Mouse (Mus musculus): ENCODE measurements around the gene Gys1. TPM values are rescaled to one million over a fixed set of nuclear protein-coding genes. Genes with fewer than 3 reads are reported as not detected.

Gene Gys1
- polyA plus RNA-seq, 1 experiment: 9.5 TPM

- WGBS: 19% methylated on average over 37 of the region's 37 CpGs
- Histone ChIP-seq H3K4me3 (ENCODE audit: low read depth, low read length) (no peak overlapping the region), H3K27me3 (ENCODE audit: control insufficient read depth, insufficient read depth, low read length) (peaks cover 66% of the 10 kb centered on the region), H3K27ac (ENCODE audit: insufficient read depth, low read depth, low read length) (no peak overlapping the region), H3K4me1 (ENCODE audit: control insufficient read depth, insufficient read depth, insufficient read length, low read length) (peaks cover 9% of the 10 kb centered on the region), H3K36me3 (ENCODE audit: control insufficient read depth, insufficient read depth, low read length) (peaks cover 1% of the 10 kb centered on the region; the same call in 1 of the 2 replicates)
- TF ChIP-seq CTCF (IDR thresholded peaks at IDR 0.05; ENCODE audit: extremely low read depth, insufficient read length, insufficient replicate concordance, low read depth, low read length) (no peak), POLR2A (IDR thresholded peaks at IDR 0.05; ENCODE audit: low read depth, low read length) (no peak)
Measured at GRCm38 (mm10) chr7:45415636-45416035, 19.0 kb upstream of the Gys1 start.

GRCm38 (mm10) chr7:45417962-45418492, 16.6 kb upstream of the Gys1 start:
- Histone ChIP-seq H3K4me1 (ENCODE audit: control insufficient read depth, insufficient read depth, insufficient read length, low read length) (peaks cover 9% of the 10 kb centered on the region), H3K4me3 (ENCODE audit: low read depth, low read length) (no peak overlapping the region), H3K27me3 (ENCODE audit: control insufficient read depth, insufficient read depth, low read length) (peaks cover 55% of the 10 kb centered on the region), H3K36me3 (ENCODE audit: control insufficient read depth, insufficient read depth, low read length) (peaks cover 21% of the 10 kb centered on the region), H3K27ac (ENCODE audit: insufficient read depth, low read depth, low read length) (no peak overlapping the region)
- TF ChIP-seq POLR2A (IDR thresholded peaks at IDR 0.05; ENCODE audit: low read depth, low read length) (no peak), CTCF (IDR thresholded peaks at IDR 0.05; ENCODE audit: extremely low read depth, insufficient read length, insufficient replicate concordance, low read depth, low read length) (no peak)
- WGBS: 12% methylated on average over 13 of the region's 13 CpGs

DNA sequence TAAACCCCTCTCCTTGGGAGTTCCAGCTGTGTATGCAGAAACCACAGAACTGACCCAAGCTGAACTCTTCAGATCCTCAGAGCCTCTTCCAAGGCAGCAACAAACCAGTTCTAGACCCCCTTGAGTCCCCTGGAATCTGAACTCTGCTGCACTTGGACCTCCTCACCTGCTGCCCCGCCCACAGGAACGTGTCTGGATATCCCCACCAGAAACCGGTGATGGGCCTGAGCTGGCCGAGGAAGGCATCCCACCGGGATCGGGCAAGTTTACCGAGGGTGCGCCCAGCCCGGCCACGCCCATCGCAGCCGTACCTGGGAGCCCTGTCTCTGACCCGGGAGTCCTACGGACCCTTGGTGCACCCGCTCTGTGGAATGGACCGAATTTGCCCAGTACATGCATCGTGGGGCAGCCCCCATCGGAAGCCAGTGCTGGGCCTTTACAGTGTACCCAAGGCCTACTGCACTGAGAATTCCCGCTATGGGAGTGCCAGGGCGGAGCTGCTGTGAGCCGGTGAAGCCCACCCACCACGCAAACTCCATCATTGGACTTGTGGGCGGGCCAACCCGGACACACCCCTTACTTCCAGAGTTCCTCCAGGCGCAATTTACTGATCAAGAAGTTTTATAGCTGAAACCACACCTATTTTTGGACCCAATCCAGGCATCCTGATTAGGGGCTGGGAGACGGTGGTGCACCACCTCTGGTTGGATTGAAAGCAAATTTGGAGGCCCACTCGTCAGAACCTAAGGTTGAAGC, 14.6 kb upstream of the Gys1 start:
- Histone ChIP-seq H3K4me3 (ENCODE audit: low read depth, low read length) (no peak overlapping the region), H3K36me3 (ENCODE audit: control insufficient read depth, insufficient read depth, low read length) (peaks cover 39% of the 10 kb centered on the region), H3K27me3 (ENCODE audit: control insufficient read depth, insufficient read depth, low read length) (peaks cover 35% of the 10 kb centered on the region), H3K4me1 (ENCODE audit: control insufficient read depth, insufficient read depth, insufficient read length, low read length) (peaks cover 3% of the 10 kb centered on the region), H3K27ac (ENCODE audit: insufficient read depth, low read depth, low read length) (no peak overlapping the region)
- TF ChIP-seq POLR2A (IDR thresholded peaks at IDR 0.05; ENCODE audit: low read depth, low read length) (no peak), CTCF (IDR thresholded peaks at IDR 0.05; ENCODE audit: extremely low read depth, insufficient read length, insufficient replicate concordance, low read depth, low read length) (no peak)
- WGBS: 14% methylated on average over 27 of the region's 27 CpGs

DNA sequence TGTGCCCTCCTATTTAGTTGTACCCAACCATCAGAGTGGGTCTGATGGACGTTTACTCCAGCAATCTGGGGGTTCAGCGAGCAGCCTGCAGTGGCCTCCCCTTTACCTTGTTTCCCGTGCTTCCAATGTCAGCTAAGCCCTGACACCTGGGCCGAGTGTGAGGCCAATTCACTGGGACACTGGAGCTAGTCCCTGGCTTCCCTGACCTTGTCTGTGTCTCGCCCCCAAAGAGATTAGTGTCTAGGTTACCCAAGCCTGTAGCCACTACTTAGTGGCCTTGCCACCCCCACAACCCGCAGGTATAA, 14.1 kb upstream of the Gys1 start, which contains the start of gene Lhb:
Lhb (plus strand) TSS at position 206 of the 305 bp plus-strand sequence.
- peaks cover 3% of the 10 kb centered on the region for H3K4me1 ChIP-seq (ENCODE audit: control insufficient read depth, insufficient read depth, insufficient read length, low read length)
- 46% methylated on average over 6 of the region's 6 CpGs for WGBS
- TF ChIP-seq CTCF (IDR thresholded peaks at IDR 0.05; ENCODE audit: extremely low read depth, insufficient read length, insufficient replicate concordance, low read depth, low read length) (no peak), POLR2A (IDR thresholded peaks at IDR 0.05; ENCODE audit: low read depth, low read length) (no peak)
- H3K27me3 ChIP-seq (ENCODE audit: control insufficient read depth, insufficient read depth, low read length): peaks cover 30% of the 10 kb centered on the region
- H3K27ac ChIP-seq (ENCODE audit: insufficient read depth, low read depth, low read length): no peak within 1 kb of the TSS
- H3K4me3 ChIP-seq (ENCODE audit: low read depth, low read length): no peak within 1 kb of the TSS
- H3K36me3 ChIP-seq (ENCODE audit: control insufficient read depth, insufficient read depth, low read length): peaks cover 39% of the 10 kb centered on the region

DNA sequence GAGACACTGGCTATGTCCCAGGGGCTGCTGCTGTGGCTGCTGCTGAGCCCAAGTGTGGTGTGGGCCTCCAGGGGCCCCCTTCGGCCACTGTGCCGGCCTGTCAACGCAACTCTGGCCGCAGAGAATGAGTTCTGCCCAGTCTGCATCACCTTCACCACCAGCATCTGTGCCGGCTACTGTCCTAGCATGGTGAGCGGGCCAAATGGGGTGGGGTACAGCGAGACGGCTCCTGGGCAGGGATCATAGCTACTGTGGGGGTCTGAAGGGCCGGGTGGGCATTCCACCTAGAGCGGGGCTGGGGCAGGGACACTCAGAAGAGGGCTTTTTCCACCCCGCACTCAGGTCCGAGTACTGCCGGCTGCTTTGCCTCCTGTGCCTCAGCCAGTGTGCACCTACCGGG, 13.4 kb upstream of the Gys1 start:
- WGBS: 98% methylated on average over 14 of the region's 14 CpGs
- H3K36me3 ChIP-seq (ENCODE audit: control insufficient read depth, insufficient read depth, low read length): peaks cover 40% of the 10 kb centered on the region

GRCm38 (mm10) chr7:45426556-45426955, 8.1 kb upstream of the Gys1 start:
- no peak overlapping the region for H3K4me3 ChIP-seq (ENCODE audit: low read depth, low read length)
- no peak for TF ChIP-seq POLR2A (IDR thresholded peaks at IDR 0.05; ENCODE audit: low read depth, low read length)
- no peak for TF ChIP-seq CTCF (IDR thresholded peaks at IDR 0.05; ENCODE audit: extremely low read depth, insufficient read length, insufficient replicate concordance, low read depth, low read length)
- H3K4me1 ChIP-seq (ENCODE audit: control insufficient read depth, insufficient read depth, insufficient read length, low read length): 0 out of 2 replicates have a peak, but pooled peaks cover 4% of the 10 kb centered on the region
- H3K36me3 ChIP-seq (ENCODE audit: control insufficient read depth, insufficient read depth, low read length): peaks cover 53% of the 10 kb centered on the region
- H3K27me3 ChIP-seq (ENCODE audit: control insufficient read depth, insufficient read depth, low read length): no peaks in the 10 kb centered on the region
- WGBS: 79% methylated on average over 8 of the region's 8 CpGs
- H3K27ac ChIP-seq (ENCODE audit: insufficient read depth, low read depth, low read length): no peak overlapping the region

More for the DNA sequence above, 13.4 kb upstream of the Gys1 start:
- H3K4me3 ChIP-seq (ENCODE audit: low read depth, low read length): no peak overlapping the region
- H3K27me3 ChIP-seq (ENCODE audit: control insufficient read depth, insufficient read depth, low read length): peaks cover 24% of the 10 kb centered on the region
- TF ChIP-seq CTCF (IDR thresholded peaks at IDR 0.05; ENCODE audit: extremely low read depth, insufficient read length, insufficient replicate concordance, low read depth, low read length) (no peak), POLR2A (IDR thresholded peaks at IDR 0.05; ENCODE audit: low read depth, low read length) (no peak)
- H3K4me1 ChIP-seq (ENCODE audit: control insufficient read depth, insufficient read depth, insufficient read length, low read length): peaks cover 3% of the 10 kb centered on the region
- H3K27ac ChIP-seq (ENCODE audit: insufficient read depth, low read depth, low read length): no peak overlapping the region

GRCm38 (mm10) chr7:45433835-45434202, 825 bp upstream of the Gys1 start:
- Histone ChIP-seq H3K4me1 (ENCODE audit: control insufficient read depth, insufficient read depth, insufficient read length, low read length) (peaks cover 19% of the 10 kb centered on the region), H3K27me3 (ENCODE audit: control insufficient read depth, insufficient read depth, low read length) (no peaks in the 10 kb centered on the region), H3K36me3 (ENCODE audit: control insufficient read depth, insufficient read depth, low read length) (peaks cover 8% of the 10 kb centered on the region), H3K4me3 (ENCODE audit: low read depth, low read length) (peak overlapping the region; percentile 76), H3K27ac (ENCODE audit: insufficient read depth, low read depth, low read length) (peak overlapping the region; percentile 29)
- TF ChIP-seq CTCF (IDR thresholded peaks at IDR 0.05; ENCODE audit: extremely low read depth, insufficient read length, insufficient replicate concordance, low read depth, low read length) (no peak), POLR2A (IDR thresholded peaks at IDR 0.05; ENCODE audit: low read depth, low read length) (no peak)
- WGBS: 2% methylated on average over 7 of the region's 7 CpGs
